Mouse (Mus musculus): ENCODE measurements around the gene Igdcc4. TPM values are rescaled to one million over a fixed set of nuclear protein-coding genes. Genes with fewer than 3 reads are reported as not detected.

Igdcc4 gene
- total and polyA plus RNA-seq, 3 experiments: under 0.01 to 0.14 TPM; not detected in 1

DNA sequence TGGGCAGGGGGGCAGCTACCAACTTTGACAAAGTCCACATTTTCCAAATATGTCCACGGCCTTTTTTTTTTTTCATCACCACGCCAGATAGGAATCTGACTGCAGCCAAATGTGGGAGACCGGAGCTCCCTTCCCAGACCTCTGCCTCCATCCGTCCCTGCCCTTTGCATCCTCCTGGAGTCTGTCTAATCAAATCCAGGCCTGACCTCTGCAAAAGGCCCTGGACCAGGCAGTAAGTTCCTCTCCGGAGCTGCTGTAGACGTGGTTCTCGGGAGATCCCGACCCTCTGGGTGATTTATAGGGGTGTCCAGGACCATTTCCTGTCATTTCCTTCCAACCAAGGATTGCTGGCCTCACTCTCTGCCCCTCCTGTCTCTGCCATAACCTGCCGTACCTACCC is 71.4 kb downstream of the Igdcc4 start:
- H3K27me3 ChIP-seq (ENCODE audit: control insufficient read depth in 1 of 2, insufficient read depth in 2 of 2, low read length in 2 of 2): peaks cover 0 to 7% of the 10 kb centered on the region in 2 experiments; a peak in 2 of 4 replicates
- no peak overlapping the region for H3K9ac ChIP-seq (ENCODE audit: control insufficient read depth, low read depth, low read length, poor library complexity, severe bottlenecking)
- H3K27ac ChIP-seq (ENCODE audit: control insufficient read depth, low read depth, low read length): no peak overlapping the region
- no peak for TF ChIP-seq MYC (IDR thresholded peaks at IDR 0.05; ENCODE audit: low read depth, low read length)
- no peak for DNase-seq (ENCODE audit: low read depth, low spot score)
- H3K9me3 ChIP-seq (replicated peaks; ENCODE audit: insufficient read depth, low read length): no peaks in the 10 kb centered on the region
- no peaks in the 10 kb centered on the region for H3K79me2 ChIP-seq (ENCODE audit: control insufficient read depth, insufficient read depth, low read length, poor library complexity)
- H3K4me1 ChIP-seq (ENCODE audit: control insufficient read depth in 1 of 2, insufficient read depth in 2 of 2, low read length in 2 of 2): no peaks in the 10 kb centered on the region
- H3K4me3 ChIP-seq (ENCODE audit: control insufficient read depth in 1 of 2, insufficient read depth in 1 of 2, low read depth in 2 of 2, low read length in 2 of 2): no peak overlapping the region
- no peaks in the 10 kb centered on the region for H3K36me3 ChIP-seq (ENCODE audit: control insufficient read depth in 1 of 2, insufficient read depth in 2 of 2, low read length in 2 of 2)

DNA sequence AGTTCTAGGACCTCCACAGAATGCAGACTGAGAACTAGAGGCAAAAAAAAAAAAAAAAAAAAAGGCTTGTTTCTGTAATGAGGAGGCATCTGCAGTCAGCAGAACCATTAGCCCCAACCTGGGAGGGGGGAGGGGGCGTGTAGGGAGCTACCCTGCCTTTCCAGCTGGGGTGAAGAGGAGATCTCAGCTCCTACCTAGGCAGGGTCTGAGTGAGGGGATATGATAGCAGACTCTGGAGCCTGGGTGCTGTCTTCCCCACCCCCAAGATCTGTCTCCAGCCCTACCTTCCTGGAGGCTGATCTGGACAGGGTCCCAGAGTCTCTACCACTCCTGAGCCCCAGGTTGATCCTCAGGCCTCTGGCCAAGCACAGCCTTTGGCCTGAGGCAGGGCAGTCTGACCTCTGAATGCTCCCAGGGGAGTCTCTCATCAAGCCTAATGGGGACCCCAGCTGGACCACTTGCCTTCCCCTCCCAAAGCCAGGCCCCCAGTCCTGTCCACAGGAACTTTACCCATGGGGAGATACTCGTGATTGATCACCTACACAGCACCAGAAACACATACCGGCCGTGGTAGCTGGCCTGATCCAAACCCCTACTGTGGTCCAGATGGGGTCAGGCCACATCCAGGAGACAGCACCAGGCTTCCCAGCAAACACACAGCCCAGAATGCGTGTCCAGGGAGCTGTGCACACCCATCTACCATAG is 74.1 kb downstream of the Igdcc4 start:
- Histone ChIP-seq H3K79me2 (ENCODE audit: control insufficient read depth, insufficient read depth, low read length, poor library complexity) (no peaks in the 10 kb centered on the region), H3K4me1 (ENCODE audit: control insufficient read depth in 1 of 2, insufficient read depth in 2 of 2, low read length in 2 of 2) (no peaks in the 10 kb centered on the region), H3K27me3 (ENCODE audit: control insufficient read depth in 1 of 2, insufficient read depth in 2 of 2, low read length in 2 of 2) (peaks cover 0 to 7% of the 10 kb centered on the region in 2 experiments; a peak in 2 of 4 replicates), H3K27ac (ENCODE audit: control insufficient read depth, low read depth, low read length) (no peak overlapping the region), H3K36me3 (ENCODE audit: control insufficient read depth in 1 of 2, insufficient read depth in 2 of 2, low read length in 2 of 2) (no peaks in the 10 kb centered on the region), H3K9me3 (replicated peaks; ENCODE audit: insufficient read depth, low read length) (no peaks in the 10 kb centered on the region), H3K9ac (ENCODE audit: control insufficient read depth, low read depth, low read length, poor library complexity, severe bottlenecking) (no peak overlapping the region), H3K4me3 (ENCODE audit: control insufficient read depth in 1 of 2, insufficient read depth in 1 of 2, low read depth in 2 of 2, low read length in 2 of 2) (no peak overlapping the region)
- DNase-seq (ENCODE audit: low read depth, low spot score): peak; percentile 31
- peak in 1 of 2 experiments; percentile 62; a peak in 1 of 4 replicates for TF ChIP-seq POLR2A (IDR thresholded peaks at IDR 0.05; ENCODE audit: control insufficient read depth in 1 of 2, insufficient read depth in 1 of 2, low read depth in 1 of 2, low read length in 2 of 2, poor library complexity in 1 of 2)
- TF ChIP-seq NELFE (IDR thresholded peaks at IDR 0.05; ENCODE audit: low read depth, low read length): peak; percentile 31; the same call in 1 of the 2 replicates
- TF ChIP-seq EP300 (IDR thresholded peaks at IDR 0.05; ENCODE audit: low read depth in 1 of 2, low read length in 2 of 2): no peak
- TF ChIP-seq GABPA (IDR thresholded peaks at IDR 0.05; ENCODE audit: low read depth, low read length): no peak
- TF ChIP-seq TBP (IDR thresholded peaks at IDR 0.05; ENCODE audit: low read depth, low read length): peak; percentile 34; the same call in 1 of the 2 replicates
- no peak for TF ChIP-seq GATA1 (IDR thresholded peaks at IDR 0.05; ENCODE audit: low read depth, low read length)
- TF ChIP-seq ZMIZ1 (IDR thresholded peaks at IDR 0.05; ENCODE audit: low read depth, low read length): peak; percentile 79; the same call in 1 of the 2 replicates
- no peak for TF ChIP-seq UBTF (IDR thresholded peaks at IDR 0.05; ENCODE audit: borderline replicate concordance, insufficient read depth, low read depth, low read length)
- no peak for TF ChIP-seq POLR2AphosphoS2 (IDR thresholded peaks at IDR 0.05; ENCODE audit: low read length)

DNA sequence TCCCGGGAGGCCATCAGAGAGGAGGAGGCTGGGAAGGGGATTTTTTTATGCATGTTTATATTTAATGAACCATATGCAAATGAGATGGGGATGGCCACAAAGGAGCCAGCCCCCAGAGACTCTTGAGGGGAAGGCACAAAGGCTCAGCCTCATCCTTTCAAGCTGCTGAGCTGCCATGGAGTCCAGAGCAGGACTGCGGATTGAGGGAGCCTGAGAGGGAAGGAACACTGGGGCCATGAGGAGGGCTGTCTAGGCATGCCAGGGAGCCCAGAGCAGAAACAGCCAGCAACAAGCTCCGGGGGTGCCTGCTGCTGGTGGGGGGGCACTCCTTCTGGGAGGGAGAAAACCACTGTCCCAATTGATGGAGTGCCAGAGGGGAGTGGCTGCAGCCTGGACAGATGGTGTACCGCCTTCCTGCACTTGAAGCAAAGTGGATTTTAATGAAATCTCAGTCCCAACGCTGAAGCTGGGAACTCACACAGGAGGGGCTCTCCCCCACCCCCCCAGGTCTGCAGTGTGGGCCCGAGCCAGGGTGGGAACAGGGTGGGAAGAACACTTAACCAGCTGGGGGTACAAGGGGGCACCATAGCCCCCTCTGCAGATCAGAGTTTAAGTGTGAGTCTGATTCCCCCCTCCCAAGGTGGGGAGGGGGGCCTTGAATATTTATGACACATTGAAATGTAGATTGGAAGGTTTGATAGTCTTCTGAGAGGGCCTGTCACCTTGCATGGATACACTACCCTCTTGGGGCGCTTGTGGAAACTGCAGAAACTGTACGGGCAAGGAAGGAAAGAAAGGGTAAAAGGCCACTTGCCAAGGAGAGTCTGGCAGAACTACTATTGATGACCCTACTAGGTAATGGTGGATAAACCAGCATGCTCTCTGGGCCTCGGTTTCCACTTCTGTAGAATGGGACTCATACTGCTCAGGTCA is 74.9 kb downstream of the Igdcc4 start:
- Histone ChIP-seq H3K79me2 (ENCODE audit: control insufficient read depth, insufficient read depth, low read length, poor library complexity) (no peaks in the 10 kb centered on the region), H3K4me3 (ENCODE audit: control insufficient read depth in 1 of 2, insufficient read depth in 1 of 2, low read depth in 2 of 2, low read length in 2 of 2) (no peak overlapping the region), H3K9me3 (replicated peaks; ENCODE audit: insufficient read depth, low read length) (no peaks in the 10 kb centered on the region), H3K36me3 (ENCODE audit: control insufficient read depth in 1 of 2, insufficient read depth in 2 of 2, low read length in 2 of 2) (no peaks in the 10 kb centered on the region), H3K27me3 (ENCODE audit: control insufficient read depth in 1 of 2, insufficient read depth in 2 of 2, low read length in 2 of 2) (peaks cover 0 to 8% of the 10 kb centered on the region in 2 experiments; a peak in 2 of 4 replicates), H3K9ac (ENCODE audit: control insufficient read depth, low read depth, low read length, poor library complexity, severe bottlenecking) (no peak overlapping the region), H3K27ac (ENCODE audit: control insufficient read depth, low read depth, low read length) (no peak overlapping the region), H3K4me1 (ENCODE audit: control insufficient read depth in 1 of 2, insufficient read depth in 2 of 2, low read length in 2 of 2) (no peaks in the 10 kb centered on the region)
- DNase-seq (ENCODE audit: low read depth, low spot score): no peak
- TF ChIP-seq SMC3 (IDR thresholded peaks at IDR 0.05; ENCODE audit: low read depth, low read length): no peak
